Mouse (Mus musculus): ENCODE data around the gene Vgll4. TPM values are rescaled to one million over a fixed set of nuclear protein-coding genes. Genes with fewer than 3 reads are reported as not detected.
A peak's percentile ranks its signal among the peaks of the same experiment; 100 is the strongest.

The Vgll4 gene
- total RNA-seq, 2 experiments from 2014 or later = 50.6 to 80.7 TPM

GRCm38 (mm10) chr6:114818471-114818870 is 151.3 kb downstream of the Vgll4 start:
- DNase-seq (ENCODE audit: low spot score in 2 of 2) = no peak

GRCm38 (mm10) chr6:114817948-114818347 is 151.8 kb downstream of the Vgll4 start:
- no peak for DNase-seq (ENCODE audit: low spot score in 2 of 2)

DNA sequence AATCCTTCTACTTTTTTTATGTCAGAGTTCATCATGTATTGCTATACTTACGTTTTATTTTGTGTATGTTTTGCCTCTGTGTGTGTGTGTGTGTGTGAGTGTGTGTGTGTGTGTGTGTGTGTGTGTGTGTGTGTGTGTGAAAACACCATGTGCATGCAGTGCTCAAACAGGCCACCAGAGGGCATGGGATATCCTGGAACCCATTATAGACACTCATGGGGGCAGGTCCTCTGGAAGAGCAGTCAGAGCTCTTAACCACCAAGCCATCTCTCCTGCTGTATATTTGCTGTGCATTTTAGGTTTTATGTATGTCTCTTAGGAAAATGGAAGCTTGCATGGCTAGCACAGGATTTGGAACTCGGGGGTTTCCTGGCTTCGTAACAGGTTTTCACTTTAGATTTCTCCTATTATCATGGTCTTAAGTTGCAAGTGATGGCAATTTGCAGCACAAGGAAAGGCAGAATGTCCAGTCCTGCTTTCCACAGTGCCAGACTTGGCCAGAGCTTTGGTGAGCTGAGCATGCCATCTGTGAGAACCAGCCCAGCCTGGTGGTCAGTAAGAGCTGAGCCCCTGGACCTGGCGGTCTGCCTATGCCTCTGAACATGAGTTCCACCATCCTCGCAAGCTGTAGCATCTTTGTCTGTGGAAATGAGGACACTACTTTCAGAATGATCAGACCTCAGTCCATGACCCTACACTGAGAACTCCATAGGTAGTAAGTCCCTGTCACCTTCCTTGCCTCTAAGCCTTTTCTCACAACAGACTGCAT is 154.7 kb downstream of the Vgll4 start:
- DNase-seq (ENCODE audit: low spot score in 2 of 2) = no peak

GRCm38 (mm10) chr6:114814199-114814881 is 155.5 kb downstream of the Vgll4 start:
- DNase-seq (ENCODE audit: low spot score in 2 of 2) = no peak

GRCm38 (mm10) chr6:114812779-114813178 is 157.0 kb downstream of the Vgll4 start:
- DNase-seq (ENCODE audit: low spot score in 2 of 2) = peak in 1 of 2 experiments; percentile 19

- DNase-seq (ENCODE audit: low spot score in 2 of 2) = peak in 1 of 2 experiments; percentile 19
These were observed 157.5 kb downstream of the Vgll4 start for GRCm38 (mm10) chr6:114812322-114812721.

Other genes starting within 250 kb of the Vgll4 start
- gene Tamm41, start 67.9 kb upstream of the Vgll4 start, total RNA-seq (2021) = 10 to 100 TPM; 10.4 to 13.5 TPM
- gene Syn2, start 164.9 kb upstream of the Vgll4 start, total RNA-seq (2021) = 10 to 100 TPM; 16.2 to 25.3 TPM